Mouse (Mus musculus) spleen, adult 2 months (tissue): ENCODE data around the gene Runx2. TPM values are rescaled to one million over a fixed set of nuclear protein-coding genes. Genes with fewer than 3 reads are reported as not detected.
A peak's percentile ranks its signal among the peaks of the same experiment; 100 is the strongest.

ENCODE experiments used
- DNase-seq, 2 experiments: peaks; one replicate each; pipeline versions ENCODE4 v3.0.0 to v3.0.0-alpha.2; 2012 to 2021; ENCODE audit warnings: low spot score in 2 of 2, low read depth in 1 of 2
- H3K27ac ChIP-seq: fragments of 200-500 bp; 2 replicates; pipeline ENCODE4 v1.5.1; 2012; ENCODE audit warnings: low read length, inconsistent platforms; ENCODE audit not compliant: insufficient read depth
- H3K27me3 ChIP-seq: fragments of 200-500 bp; 2 replicates; pipeline ENCODE4 v1.6.1; 2012; ENCODE audit warnings: mild to moderate bottlenecking, moderate library complexity, low read length, inconsistent platforms; ENCODE audit not compliant: control insufficient read depth, insufficient read depth
- H3K36me3 ChIP-seq: fragments of 200-500 bp; 2 replicates; pipeline ENCODE4 v1.6.1; 2012; ENCODE audit warnings: mild to moderate bottlenecking, low read length, inconsistent platforms; ENCODE audit not compliant: control insufficient read depth, insufficient read depth
- H3K4me1 ChIP-seq: fragments of 200-500 bp; 2 replicates; pipeline ENCODE4 v1.6.1; 2011; ENCODE audit warnings: inconsistent platforms; ENCODE audit not compliant: control insufficient read depth, insufficient read depth, insufficient read length
- H3K4me3 ChIP-seq: fragments of 200-500 bp; 2 replicates; pipeline ENCODE4 v1.5.1; 2011; ENCODE audit warnings: mild to moderate bottlenecking, inconsistent platforms; ENCODE audit not compliant: insufficient read depth, insufficient read length; ENCODE audit errors: extremely low read depth
- CTCF ChIP-seq: fragments of 200-500 bp; IDR thresholded peaks from 2 replicates; pipeline ENCODE4 v1.5.1; 2011; ENCODE audit warnings: mild to moderate bottlenecking, inconsistent platforms; ENCODE audit not compliant: insufficient read depth, insufficient read length, insufficient replicate concordance; ENCODE audit errors: extremely low read depth
- POLR2A ChIP-seq: fragments of 200-500 bp; IDR thresholded peaks from 2 replicates; pipeline ENCODE4 v1.6.1; 2011; ENCODE audit warnings: low read depth, low read length, inconsistent platforms
- WGBS: fragments of 180-500 bp; shearing (Covaris S2); methylation state at CpG from one replicate; pipeline ENCODE4 v1.1.7; 2018; 5-methylcytosine and 5-hydroxymethylcytosine counted together
- polyA plus RNA-seq: library from polyadenylated mRNA; depleted of rRNA; stranded (reverse); fragments of >200 nt; gene quantifications from 2 replicates; pipeline ENCODE4 v1.2.3, GENCODE M21; 2012

Runx2 gene
- polyA plus RNA-seq, 1 experiment: 11.1 TPM

- 5% methylated on average over 16 of the region's 22 CpGs for WGBS
- Histone ChIP-seq H3K36me3 (no peaks in the 10 kb centered on the region), H3K27me3 (peaks cover 25% of the 10 kb centered on the region), H3K4me1 (peaks cover 15% of the 10 kb centered on the region), H3K4me3 (peak overlapping the region; percentile 25; the same call in 1 of the 2 replicates), H3K27ac (no peak overlapping the region)
- DNase-seq: no peak
- TF ChIP-seq POLR2A (no peak), CTCF (no peak)
Observed at GRCm38 (mm10) chr17:44738121-44738637, 76.4 kb downstream of the Runx2 start.

GRCm38 (mm10) chr17:44737275-44738120, 77.1 kb downstream of the Runx2 start:
- TF ChIP-seq CTCF (no peak), POLR2A (no peak)
- Histone ChIP-seq H3K4me1 (peaks cover 15% of the 10 kb centered on the region), H3K36me3 (no peaks in the 10 kb centered on the region), H3K4me3 (0 out of 2 replicates have a peak overlapping the region, but pooled peaks have one; percentile 1), H3K27ac (no peak overlapping the region), H3K27me3 (peaks cover 25% of the 10 kb centered on the region)
- no peak for DNase-seq
- 5% methylated on average over 33 of the region's 33 CpGs for WGBS

GRCm38 (mm10) chr17:44735991-44736561, 78.5 kb downstream of the Runx2 start:
- peak; percentile 27 to 53 for DNase-seq
- Histone ChIP-seq H3K27ac (peak overlapping the region; percentile 76), H3K36me3 (no peaks in the 10 kb centered on the region), H3K27me3 (peaks cover 25% of the 10 kb centered on the region), H3K4me3 (peak overlapping the region; percentile 85), H3K4me1 (peaks cover 15% of the 10 kb centered on the region)
- TF ChIP-seq CTCF (0 out of 2 replicates have a peak, but pooled peaks have one; percentile 2), POLR2A (no peak)
- under 1% methylated on average over 72 of the region's 73 CpGs for WGBS

GRCm38 (mm10) chr17:44735223-44735990, 79.2 kb downstream of the Runx2 start:
- Histone ChIP-seq H3K4me3 (peak overlapping the region; percentile 85), H3K27ac (peak overlapping the region; percentile 76), H3K27me3 (peaks cover 25% of the 10 kb centered on the region), H3K4me1 (peaks cover 15% of the 10 kb centered on the region), H3K36me3 (no peaks in the 10 kb centered on the region)
- TF ChIP-seq POLR2A (no peak), CTCF (no peak)
- 1% methylated on average over 63 of the region's 64 CpGs for WGBS
- peak; percentile 8 to 21 for DNase-seq

- peak in 1 of 2 experiments; percentile 15 for DNase-seq
- TF ChIP-seq POLR2A: no peak
- Histone ChIP-seq H3K27ac (peak overlapping the region; percentile 45; the same call in 1 of the 2 replicates), H3K4me3 (peak overlapping the region; percentile 85), H3K27me3 (peaks cover 25% of the 10 kb centered on the region), H3K36me3 (no peaks in the 10 kb centered on the region), H3K4me1 (peaks cover 15% of the 10 kb centered on the region)
- WGBS: 1% methylated on average over 47 of the region's 48 CpGs
Observed at GRCm38 (mm10) chr17:44734501-44735222, 79.9 kb downstream of the Runx2 start.
